Mouse (Mus musculus) gonadal fat pad, adult 2 months (tissue): ENCODE measurements around the gene Prune2. TPM values are rescaled to one million over a fixed set of nuclear protein-coding genes. Genes with fewer than 3 reads are reported as not detected.
"Not testable (repeated sequence)": the region's sequence is repeated elsewhere in the genome, so short reads cannot be mapped to it uniquely, and the experiment has no call there.

Source experiments
- DNase-seq: peaks from one replicate; pipeline ENCODE4 v3.0.0-alpha.2; 2012; ENCODE audit warnings: low read depth
- polyA plus RNA-seq: library from polyadenylated mRNA; depleted of rRNA; stranded (reverse); fragments of >200 nt; gene quantifications from 2 replicates; pipeline ENCODE4 v1.2.3, GENCODE M21; 2012

Prune2 gene
- polyA plus RNA-seq, 1 experiment: 2.9 TPM

DNA sequence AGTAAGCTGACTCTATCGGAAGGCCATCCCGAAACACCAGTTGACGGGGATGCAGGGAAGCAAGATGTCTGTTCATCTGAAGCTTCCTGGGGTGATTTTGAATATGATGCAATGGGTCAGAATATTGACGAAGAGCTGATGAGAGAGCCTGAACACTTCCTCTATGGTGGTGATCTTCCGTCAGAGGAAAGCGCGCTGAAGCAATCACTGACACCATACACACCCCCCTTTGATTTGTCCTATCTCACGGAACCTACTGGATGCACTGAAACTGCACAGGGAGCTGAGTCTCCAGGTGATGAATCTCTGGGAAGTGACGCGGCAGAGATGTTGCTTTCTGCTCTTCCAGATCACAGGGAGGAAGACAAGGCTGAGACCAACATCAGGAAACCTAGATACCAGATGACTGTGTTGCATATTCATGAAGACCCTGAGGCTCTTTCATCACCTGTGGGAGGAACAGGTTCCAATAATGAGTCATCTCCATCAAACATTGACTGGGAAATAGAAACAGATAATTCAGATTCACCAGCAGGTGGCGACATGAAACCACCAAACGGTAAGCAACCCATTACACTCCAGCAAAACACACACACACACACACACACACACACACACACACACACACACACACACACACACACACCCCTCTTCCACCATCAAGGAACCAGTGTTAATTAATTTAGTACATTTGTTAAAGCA is 168.3 kb downstream of the Prune2 start:
- DNase-seq: no peak

DNA sequence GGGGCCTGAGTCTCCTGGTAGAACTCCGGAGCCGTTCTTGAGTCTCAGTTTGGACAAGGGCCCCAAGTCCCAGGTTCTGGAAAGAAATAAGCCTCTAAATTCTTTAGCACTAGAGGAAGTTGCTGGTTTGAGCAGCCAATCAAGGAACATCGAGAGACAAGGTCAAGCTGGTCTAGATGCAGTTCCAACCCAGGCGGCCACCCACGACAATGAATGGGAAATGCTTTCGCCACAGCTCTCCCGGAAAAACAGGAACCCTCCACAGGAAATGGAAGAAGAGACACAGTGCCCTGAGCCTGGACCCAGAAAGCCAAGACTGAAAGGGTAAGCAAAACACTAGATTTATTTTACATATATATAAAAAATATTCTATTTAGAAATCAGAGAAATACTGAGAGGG is 169.5 kb downstream of the Prune2 start:
- DNase-seq: no peak

DNA sequence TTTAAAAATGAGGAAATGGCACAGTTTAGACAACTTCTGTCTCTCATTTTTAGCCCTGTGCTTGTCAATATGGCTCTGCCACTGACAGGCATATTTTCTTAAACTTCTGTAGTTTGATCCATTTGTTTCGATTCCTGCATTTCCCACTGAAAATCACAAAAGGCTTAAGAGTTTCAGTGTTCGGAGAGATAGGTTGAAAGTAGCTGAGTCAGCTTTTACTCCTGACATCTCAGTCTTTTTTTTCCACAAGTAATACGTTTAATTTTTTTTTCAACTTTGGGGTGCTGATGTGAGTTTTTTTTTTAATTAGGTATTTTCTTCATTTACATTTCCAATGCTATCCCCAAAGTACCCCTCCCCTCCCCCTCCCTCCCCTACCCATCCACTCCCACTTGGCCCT is 174.6 kb downstream of the Prune2 start:
- no peak for DNase-seq

DNA sequence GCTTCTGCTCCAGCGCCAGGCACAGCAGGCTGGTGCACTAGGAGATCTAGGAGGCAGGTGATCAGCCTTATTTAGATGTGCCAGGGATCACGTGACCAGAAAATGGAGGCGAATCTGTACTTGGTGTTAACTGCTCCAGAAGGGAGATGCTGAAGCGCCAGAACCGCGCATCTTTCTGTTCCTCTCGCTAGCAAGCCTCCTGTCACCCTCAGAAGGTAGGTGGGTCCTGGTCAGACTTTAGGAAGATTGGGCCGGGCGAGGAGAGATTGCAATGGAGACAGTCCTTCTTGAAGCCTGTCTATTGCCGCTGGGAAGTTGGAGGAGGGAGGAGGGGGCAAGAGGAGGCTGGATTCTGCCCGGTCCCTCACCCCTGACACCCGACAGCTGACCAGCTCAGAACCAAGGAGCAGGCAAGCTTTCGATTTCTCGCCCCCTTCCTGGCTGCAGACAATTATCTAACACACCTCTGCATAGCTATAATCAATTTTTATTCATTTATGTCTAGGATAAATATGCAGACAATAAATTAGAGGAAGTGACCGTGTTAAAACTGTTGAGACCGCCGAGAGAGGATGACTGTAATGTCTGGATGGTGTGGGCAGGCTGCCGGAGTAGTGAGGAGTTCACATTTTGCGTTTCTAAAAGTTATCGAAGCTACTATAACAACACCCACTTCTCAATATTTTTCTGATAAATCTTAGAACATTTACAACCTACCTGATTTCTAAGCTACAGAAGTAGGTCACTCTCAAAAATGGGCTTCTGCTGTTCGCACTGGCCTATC is 181.0 kb downstream of the Prune2 start:
- DNase-seq: no peak

DNA sequence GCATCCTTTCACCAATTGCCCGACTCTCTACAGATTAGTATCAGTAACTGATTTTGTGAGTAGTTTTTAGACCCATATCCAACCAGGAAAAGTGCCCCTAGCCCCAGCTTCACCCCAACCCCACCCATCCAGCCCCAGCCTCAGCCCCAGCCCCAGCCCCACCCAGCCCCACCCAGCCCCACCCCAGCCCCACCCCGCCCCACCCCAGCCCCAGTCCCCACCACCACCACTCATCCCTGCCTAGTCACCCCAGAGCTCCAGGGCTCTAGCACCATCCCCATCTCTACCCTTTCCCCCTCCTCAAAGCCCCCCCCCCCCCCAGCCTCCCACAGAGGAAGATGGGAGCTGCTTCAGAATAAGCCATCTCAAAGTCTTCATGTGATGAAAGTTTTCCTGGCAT is 181.7 kb downstream of the Prune2 start:
- DNase-seq: no peak

DNA sequence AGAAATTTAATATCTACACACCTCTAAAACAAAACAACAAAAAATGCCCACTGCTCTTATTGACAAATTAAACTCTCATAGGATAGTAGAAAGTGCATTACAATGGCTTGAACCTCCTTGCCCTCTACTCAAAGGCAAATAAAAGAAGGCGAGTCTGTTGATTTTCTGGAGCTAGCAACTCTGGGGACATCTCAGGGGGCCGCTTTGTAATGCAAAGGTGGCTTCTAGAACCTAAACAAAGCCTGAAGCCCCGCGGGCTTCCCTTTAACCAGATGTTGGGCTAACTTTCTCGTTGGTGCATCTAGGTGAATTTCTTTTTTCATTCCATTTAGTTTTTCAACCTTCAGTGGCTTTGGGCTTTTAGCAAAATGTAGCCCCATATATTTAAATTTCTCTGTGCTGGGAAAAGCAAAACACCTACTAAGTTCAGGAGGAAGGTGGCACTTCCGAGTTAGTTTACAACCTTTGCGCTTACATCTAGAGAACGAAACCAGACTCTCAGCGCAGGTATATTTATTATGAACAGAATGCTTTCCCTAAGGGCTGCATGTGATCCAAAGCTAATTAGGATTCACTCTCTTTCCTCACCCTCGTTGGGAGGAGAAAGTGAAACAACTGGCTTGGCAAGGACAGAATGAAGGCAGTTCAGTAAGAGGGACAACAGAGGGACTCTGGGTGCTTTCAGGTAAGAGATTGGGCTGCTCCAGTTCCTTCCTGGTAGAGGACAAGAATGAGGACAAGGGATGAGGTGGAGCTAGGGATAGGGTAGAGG is 182.4 kb downstream of the Prune2 start:
- no peak for DNase-seq

DNA sequence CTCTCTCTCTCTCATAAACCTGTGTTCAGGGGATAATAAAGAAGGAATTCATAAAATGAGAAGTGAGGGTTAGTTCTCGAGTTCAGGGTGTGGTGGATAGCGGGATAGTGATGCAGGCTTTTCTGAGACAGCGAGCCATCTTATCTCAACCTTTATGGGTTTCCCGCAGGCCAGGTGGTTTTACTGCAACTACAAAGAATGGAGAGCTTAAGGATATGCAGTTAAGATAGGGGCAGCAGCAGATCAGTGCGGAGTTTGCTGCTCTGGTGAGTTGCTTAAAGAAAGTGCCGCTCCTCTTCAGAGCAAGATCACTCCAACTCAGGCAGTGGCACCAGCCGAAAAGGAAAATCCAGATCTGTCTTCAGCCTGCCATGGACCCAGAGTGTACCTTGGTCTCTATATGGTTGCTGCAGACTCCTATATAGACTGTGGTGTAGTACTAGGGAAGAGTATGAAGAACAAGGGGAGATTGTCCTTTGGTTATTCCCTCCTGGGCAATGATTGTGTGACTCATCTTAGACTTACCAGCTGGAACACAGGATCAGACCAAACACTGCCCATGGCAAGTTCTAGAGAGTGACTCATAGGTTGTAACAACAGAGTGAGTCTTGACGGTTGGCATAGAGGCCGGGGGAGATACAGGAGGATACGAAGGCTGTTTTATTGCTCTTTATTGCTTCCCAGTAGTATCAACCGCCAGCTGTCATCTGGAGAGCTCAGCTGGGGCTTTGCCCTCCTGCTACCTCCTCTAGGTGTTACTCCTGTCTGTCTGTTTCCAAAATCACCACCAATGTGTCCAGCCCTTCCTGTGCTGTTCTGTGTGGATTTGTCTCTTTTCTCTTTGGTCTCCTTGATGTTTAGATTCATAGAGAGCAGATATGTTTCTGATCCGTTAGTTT is 184.3 kb downstream of the Prune2 start:
- no peak for DNase-seq

DNA sequence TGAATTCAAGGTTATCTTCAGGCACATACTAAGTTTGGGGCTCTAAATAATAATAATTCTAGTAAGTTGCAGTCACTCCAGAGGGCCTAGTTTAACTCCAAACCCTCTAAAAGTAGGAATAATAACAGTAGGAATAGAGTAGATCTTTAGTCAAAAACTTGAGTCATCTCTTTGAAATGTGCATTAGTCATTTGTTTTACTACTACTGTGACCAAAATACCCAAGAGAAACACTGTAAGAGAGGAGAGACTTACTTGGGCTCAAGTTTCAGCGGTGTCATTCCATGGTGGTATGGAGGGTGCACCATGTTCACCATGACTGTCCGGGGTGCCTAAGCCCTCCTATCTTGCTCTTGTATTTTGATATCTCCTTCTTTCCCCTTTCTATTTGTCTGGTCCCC is 187.3 kb downstream of the Prune2 start:
- DNase-seq: no peak

DNA sequence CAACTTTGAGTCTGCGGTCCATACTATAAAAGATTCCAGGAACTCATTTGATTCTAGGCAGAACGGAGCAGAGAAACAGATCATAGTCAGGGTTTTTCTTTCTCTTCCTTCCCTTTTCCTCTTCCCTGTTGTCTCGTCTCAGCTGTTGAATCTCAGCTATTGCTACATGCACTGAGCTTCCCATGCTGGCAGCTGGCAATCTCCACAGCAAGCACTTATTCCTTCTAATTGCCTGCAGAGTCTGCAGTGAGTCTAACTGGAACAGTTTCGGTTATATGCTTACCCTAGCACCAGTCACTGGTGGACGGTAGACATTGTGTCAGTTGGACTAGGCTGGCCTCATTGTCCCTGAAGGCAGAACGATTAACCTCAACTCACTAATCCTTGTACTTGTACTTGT is 188.3 kb downstream of the Prune2 start:
- no peak for DNase-seq

DNA sequence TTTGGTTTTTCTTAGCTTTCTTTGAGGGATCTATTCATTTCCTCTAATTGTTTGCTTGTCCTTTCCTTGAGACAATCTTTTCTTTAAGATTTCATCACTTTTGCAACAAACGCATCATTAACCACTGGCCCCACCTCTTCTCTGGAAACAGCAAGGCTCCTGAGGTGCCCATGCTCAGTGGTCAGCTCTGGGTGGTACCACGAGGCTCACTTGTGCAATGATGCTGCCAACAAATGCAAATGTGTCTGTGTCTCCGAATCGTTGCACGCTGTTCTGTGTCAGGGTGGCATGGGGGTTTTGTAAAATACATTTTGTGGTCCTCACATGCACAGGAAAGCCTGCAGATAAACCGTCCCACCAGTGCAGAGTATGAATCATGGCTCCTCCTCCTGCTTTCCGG is 194.1 kb downstream of the Prune2 start:
- no peak for DNase-seq

DNA sequence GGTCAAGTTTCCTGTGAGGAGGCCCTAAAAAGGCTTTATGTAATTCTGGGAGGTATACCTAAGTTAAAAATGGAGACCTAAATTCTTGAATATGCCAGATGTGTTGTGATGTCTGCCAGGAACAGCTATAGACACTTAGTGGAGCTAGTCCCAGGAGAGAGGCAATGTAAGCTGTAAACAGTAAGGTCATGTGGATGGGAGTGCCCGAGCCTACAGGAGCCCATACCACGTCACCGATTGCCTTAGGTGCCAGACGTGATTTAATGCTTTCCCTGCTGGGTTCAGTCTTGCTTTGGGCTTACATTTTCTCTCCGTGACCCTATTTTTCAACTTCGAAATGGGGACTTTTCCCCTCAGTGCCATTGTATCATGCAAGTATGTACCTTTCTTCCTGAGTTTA is 195.9 kb downstream of the Prune2 start:
- no peak for DNase-seq

DNA sequence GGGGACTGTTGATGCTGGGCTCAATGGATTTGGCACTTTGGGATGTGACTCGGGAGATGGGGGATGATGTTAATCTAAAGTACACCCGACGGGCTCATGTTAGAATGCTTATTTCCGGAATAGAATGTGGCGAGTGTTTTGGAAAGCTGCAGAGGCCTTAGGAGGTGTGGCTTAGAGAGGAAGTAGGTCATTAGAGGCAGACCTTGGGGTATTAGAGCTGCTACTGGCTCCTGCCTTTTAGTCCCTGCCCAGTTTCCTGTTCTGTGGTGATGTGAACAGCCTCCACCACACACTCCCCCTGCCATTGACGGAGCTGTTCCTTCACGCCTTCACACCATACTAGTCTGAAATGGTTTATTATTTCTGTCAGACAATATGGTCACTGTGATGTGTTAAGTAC is 196.5 kb downstream of the Prune2 start:
- DNase-seq: no peak

DNA sequence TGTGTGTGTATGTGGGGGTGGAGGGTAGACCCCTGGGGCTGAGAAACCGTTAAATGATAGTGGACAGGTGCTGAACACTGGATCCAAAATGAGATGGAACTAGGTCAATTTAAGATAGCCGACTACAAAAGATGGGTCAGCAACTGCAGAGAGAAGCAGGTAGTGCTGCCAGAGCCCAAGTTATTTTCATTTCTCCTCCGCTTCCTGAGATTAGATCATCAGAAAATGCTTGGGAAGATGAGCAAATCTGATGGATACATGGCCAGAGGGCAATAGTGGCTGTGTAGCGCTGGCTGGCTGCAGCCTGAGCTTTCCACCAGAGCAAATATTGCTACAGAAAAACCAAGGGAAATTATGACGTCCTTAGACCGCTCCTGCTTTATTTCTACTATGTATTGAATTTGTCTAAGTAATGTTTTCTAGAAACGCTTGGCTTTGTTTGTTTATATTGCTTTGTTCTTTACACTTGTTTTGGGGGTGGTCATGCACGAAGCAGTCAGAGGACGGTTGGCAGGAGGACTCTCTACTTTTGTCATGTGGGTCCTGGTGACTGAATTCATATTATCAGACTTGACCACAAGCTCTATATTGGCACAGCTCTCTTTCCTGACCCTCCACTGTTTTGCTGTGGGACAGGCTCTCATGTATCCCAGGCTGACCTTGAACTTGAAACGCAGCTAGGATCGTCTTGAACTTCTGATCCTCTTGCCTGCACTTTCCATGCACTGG is 198.2 kb downstream of the Prune2 start:
- no peak for DNase-seq

DNA sequence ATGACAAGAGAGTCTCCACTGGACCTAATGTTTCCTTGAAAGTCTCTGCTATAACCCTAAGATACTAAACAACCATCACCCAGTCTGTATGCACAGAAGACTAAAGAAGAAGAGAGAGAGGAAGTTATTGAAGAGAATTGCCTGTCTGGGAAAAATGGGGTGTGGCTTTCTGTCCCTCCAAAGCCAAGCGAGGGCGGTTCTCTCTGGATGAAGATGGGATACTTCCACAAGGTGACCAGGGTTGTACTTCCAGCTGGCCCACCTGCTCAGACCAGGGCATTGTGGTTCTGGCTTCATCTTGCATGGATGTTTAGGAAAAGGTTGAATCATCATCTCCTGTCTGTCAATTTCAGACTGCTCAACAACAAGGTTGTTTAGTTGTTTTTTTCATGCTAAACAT is 199.3 kb downstream of the Prune2 start:
- DNase-seq: no peak

DNA sequence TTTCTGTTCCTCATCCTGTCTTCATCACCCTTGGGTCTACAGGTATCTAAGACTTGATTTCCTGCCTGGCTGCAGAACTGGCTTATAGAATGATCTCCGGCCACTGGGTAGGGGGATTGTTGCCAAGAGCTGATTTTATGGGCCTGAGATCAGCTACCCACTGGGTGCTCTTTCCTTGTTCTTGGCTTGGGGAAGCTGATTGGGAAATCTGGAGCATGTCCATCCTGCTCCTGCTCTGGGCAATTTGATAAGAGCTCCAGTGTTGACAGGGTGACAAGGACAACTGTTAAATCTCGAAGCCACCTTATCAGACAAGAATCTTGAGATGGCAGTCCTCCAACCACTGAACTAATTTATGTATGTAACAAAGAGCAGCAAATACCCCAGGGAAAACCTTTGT is 203.8 kb downstream of the Prune2 start:
- DNase-seq: no peak

DNA sequence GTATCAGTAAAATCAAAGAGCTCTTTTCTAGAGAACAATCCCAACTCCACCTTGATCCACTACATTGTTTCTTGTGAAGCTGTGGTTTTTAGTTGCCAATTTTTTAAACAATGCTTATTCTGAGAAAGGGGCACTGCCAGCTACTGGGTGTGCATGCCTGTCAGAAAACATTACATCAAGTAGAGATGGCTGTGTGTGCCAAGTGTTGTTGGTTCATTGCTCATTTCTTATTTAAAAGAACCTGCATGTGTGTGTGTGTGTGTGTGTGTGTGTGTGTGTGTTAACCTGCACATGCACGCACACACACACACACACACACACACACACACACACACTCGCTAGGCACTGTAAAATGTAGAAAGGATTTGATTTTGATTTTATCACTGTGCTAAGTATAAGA is 204.3 kb downstream of the Prune2 start:
- DNase-seq: no peak

DNA sequence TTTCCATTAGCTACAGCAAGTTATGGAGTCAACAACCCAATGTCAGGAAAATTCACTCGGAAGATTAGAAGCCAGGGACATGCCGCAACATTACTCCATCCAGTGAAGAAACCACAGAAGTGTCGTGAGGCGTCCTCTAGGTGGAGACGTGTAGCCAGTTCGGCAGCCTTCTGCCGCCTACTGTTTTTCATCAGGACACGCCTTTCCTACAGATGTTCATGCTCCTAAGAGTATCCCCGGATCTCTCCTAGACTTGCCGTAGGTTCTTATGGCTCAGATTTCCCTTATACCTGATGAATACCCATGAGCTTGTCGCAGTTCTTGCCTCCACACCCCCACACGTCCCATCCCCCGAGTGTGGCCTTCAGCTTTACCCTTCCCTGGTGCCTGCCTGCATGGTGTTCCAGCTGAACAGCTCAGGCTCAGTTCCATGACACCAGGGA is 207.6 kb downstream of the Prune2 start:
- DNase-seq: no peak

DNA sequence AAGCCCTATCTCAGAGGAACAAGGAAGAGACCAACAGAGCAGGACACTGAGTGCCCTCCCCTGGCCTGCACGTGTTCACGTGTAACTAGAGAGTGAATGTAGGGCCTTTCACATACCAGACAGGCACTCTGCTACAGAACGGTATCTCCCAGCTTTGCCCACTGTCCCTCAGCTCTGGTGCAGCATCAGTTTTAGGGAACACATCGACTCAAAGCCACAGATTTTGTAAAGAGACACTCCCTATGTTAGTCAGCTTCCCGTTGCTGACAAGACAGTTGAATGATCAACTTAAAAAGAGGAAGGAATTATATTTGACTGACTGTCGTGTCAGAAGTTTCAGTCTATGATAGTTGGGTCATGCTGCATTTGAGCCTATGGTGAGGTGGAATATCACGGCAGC is 210.4 kb downstream of the Prune2 start:
- DNase-seq: no peak

DNA sequence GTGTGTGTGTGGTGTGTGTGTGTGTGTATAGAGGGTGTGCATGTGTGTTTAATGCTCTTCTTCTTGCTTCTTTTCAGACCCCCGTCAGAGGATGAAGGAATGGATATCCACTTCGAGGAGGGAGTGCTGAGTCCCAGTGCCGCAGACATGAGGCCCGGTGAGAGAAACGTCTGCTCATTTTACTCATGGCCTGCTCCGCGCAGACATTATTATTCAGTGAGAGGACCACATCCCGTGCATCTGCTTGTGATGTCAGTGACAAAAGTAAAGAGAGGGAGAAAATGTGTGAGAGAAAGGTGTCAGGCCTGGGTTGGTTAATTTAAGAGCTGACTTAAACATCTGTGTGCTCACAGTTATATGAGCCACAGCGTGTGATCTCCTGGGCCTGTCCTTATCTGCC is 212.3 kb downstream of the Prune2 start:
- DNase-seq: no peak

DNA sequence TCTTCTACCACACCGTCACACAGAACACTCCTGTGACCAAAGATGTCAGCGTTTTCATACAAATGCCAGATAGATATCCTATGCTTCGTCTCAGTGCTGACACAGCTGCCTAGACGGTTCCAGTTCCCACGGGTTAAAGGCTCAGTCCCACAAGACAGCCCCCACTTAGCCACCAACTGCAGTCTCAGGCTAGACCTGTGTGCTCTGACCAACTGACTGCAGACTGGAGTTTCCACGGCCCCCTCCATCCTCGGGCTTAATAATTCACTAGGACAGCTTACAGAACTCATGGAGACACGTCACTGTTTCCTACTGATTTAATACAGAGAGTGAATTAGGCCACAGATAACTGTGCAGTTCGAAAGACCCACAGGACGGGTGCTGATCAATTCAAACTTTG is 213.8 kb downstream of the Prune2 start:
- no peak for DNase-seq

DNA sequence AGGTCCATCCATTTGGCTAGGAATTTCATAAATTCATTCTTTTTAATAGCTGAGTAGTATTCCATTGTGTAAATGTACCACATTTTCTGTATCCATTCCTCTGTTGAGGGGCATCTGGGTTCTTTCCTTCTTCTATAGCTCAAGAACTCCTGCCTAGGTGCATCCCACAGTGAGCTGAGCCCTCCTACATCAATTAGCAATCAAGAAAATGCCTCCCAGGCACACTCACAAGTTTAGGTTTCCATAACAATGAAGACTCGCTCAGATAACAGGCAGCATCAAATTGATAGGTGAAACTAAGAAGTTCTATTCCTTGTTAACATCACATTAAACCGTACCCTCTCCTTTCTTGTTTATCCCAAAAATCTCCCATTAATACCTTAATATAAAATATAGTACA is 218.6 kb downstream of the Prune2 start:
- DNase-seq: not testable (repeated sequence)
